Mouse (Mus musculus): ENCODE data around the gene Necab3. TPM values are rescaled to one million over a fixed set of nuclear protein-coding genes. Genes with fewer than 3 reads are reported as not detected.

Gene Necab3
- polyA plus RNA-seq, 1 experiment from 2014 or later: 3.9 TPM

GRCm38 (mm10) chr2:154495021-154495420 is 63.7 kb downstream of the Necab3 start:
- peaks cover 8% of the 10 kb centered on the region; the same call in 1 of the 2 replicates for H3K36me3 ChIP-seq (replicated peaks)
- H3K4me3 ChIP-seq: no peak overlapping the region
- no peaks in the 10 kb centered on the region for H3K9me3 ChIP-seq
- H3K27ac ChIP-seq: no peak overlapping the region
- WGBS: 87% methylated on average over 4 of the region's 4 CpGs
- H3K4me1 ChIP-seq: no peaks in the 10 kb centered on the region
- H3K27me3 ChIP-seq (ENCODE audit: poor library complexity, severe bottlenecking): no peaks in the 10 kb centered on the region
- DNase-seq (ENCODE audit: extremely low spot score, low spot score): no peak

Other genes starting within 250 kb of the Necab3 start
- gene Cdk5rap1, start 185.9 kb downstream of the Necab3 start, polyA plus RNA-seq (2016; fragmentation: Nextera tagmentation; extraction: Ambion mirVana): 13.0 and 14.9 TPM in 2 replicates
- 2.5 TPM in 2 replicates for gene Snta1, start 150.8 kb downstream of the Necab3 start, polyA plus RNA-seq (2016; fragmentation: Nextera tagmentation; extraction: Ambion mirVana)
- 57.4 and 59.3 TPM in 2 replicates for gene Cbfa2t2, start 122.4 kb downstream of the Necab3 start, polyA plus RNA-seq (2016; fragmentation: Nextera tagmentation; extraction: Ambion mirVana)
- 4.2 and 4.7 TPM in 2 replicates for gene 1700003F12Rik, start 11.8 kb downstream of the Necab3 start, polyA plus RNA-seq (2016; fragmentation: Nextera tagmentation; extraction: Ambion mirVana)
- gene Actl10, start 7.1 kb downstream of the Necab3 start, polyA plus RNA-seq (2016; fragmentation: Nextera tagmentation; extraction: Ambion mirVana): 0.43 and 0.55 TPM in 2 replicates
- 27.8 and 28.6 TPM in 2 replicates for gene E2f1, start 11.0 kb upstream of the Necab3 start, polyA plus RNA-seq (2016; fragmentation: Nextera tagmentation; extraction: Ambion mirVana)
- gene Pxmp4, start 44.8 kb upstream of the Necab3 start, polyA plus RNA-seq (2016; fragmentation: Nextera tagmentation; extraction: Ambion mirVana): 9.3 and 12.4 TPM in 2 replicates
- 0.93 and 1.2 TPM in 2 replicates for gene Zfp341, start 54.4 kb upstream of the Necab3 start, polyA plus RNA-seq (2016; fragmentation: Nextera tagmentation; extraction: Ambion mirVana)
- gene 4930519P11Rik, start 54.5 kb upstream of the Necab3 start, polyA plus RNA-seq (2016; fragmentation: Nextera tagmentation; extraction: Ambion mirVana): 0.34 and 0.53 TPM in 2 replicates
- 12.9 and 13.4 TPM in 2 replicates for gene Chmp4b, start 92.8 kb upstream of the Necab3 start, polyA plus RNA-seq (2016; fragmentation: Nextera tagmentation; extraction: Ambion mirVana)
- not detected in 2 replicates for gene Gm14214, start 211.1 kb upstream of the Necab3 start, polyA plus RNA-seq (2016; fragmentation: Nextera tagmentation; extraction: Ambion mirVana)
- gene Raly, start 232.2 kb upstream of the Necab3 start, polyA plus RNA-seq (2016; fragmentation: Nextera tagmentation; extraction: Ambion mirVana): 45.6 and 56.1 TPM in 2 replicates
- gene a, start 232.5 kb upstream of the Necab3 start, polyA plus RNA-seq (2016; fragmentation: Nextera tagmentation; extraction: Ambion mirVana): 1.3 and 2.0 TPM in 2 replicates

Data from forebrain, embryonic 10.5 days (tissue).